Mouse (Mus musculus) stomach, embryonic 14.5 days (tissue): Measurements from ENCODE around the gene Gemin5. TPM values are rescaled to one million over a fixed set of nuclear protein-coding genes. Genes with fewer than 3 reads are reported as not detected.

Experiments
- ATAC-seq: fragments of 200-750 bp; cut with Nextera tagmentation; 2 replicates; pipeline ENCODE4 v1.8.0; 2017; ENCODE audit warnings: low read depth, moderate TSS enrichment; ENCODE audit not compliant: insufficient number of reproducible peaks, insufficient read depth, low FRiP score
- H3K27ac ChIP-seq: fragments of 300-500 bp; sonication (generic); 2 replicates; pipeline ENCODE4 v1.5.1; 2014; ENCODE audit warnings: mild to moderate bottlenecking, low read length, moderate library complexity, mixed read lengths
- H3K27me3 ChIP-seq: fragments of 300-500 bp; sonication (generic); 2 replicates; pipeline ENCODE4 v1.6.1; 2014; ENCODE audit warnings: low read length, control low read depth, mixed read lengths; ENCODE audit not compliant: control insufficient read depth, insufficient read depth
- H3K36me3 ChIP-seq: fragments of 300-500 bp; sonication (generic); 2 replicates; pipeline ENCODE4 v1.6.1; 2014; ENCODE audit warnings: mild to moderate bottlenecking, control low read depth, low read length, moderate library complexity, mixed read lengths; ENCODE audit not compliant: control insufficient read depth, insufficient read depth
- H3K4me1 ChIP-seq: fragments of 300-500 bp; sonication (generic); 2 replicates; pipeline ENCODE4 v1.6.1; 2014; ENCODE audit warnings: low read length, control low read depth, mixed read lengths; ENCODE audit not compliant: control insufficient read depth, insufficient read depth
- H3K4me2 ChIP-seq: fragments of 300-500 bp; sonication (generic); replicated peaks from 2 replicates; pipeline ENCODE4 v1.6.1; 2014; ENCODE audit warnings: low read depth, low read length, control low read depth
- H3K4me3 ChIP-seq: fragments of 300-500 bp; sonication (generic); 2 replicates; pipeline ENCODE4 v1.5.1; 2014; ENCODE audit warnings: low read depth, low read length, control low read depth
- H3K9ac ChIP-seq: fragments of 300-500 bp; sonication (generic); replicated peaks from 2 replicates; pipeline ENCODE4 v1.6.1; 2014; ENCODE audit warnings: low read depth, mild to moderate bottlenecking, control low read depth, low read length, moderate library complexity, mixed read lengths
- H3K9me3 ChIP-seq: fragments of 300-500 bp; sonication (generic); 2 replicates; pipeline ENCODE4 v1.6.1; 2016; ENCODE audit warnings: low read depth, low read length, control low read depth; ENCODE audit not compliant: control insufficient read depth
- WGBS: fragments of 180-500 bp; shearing (Covaris S2); extraction: QIAGEN DNeasy Blood & Tissue Kit; methylation state at CpG from one replicate; pipeline ENCODE4 v1.1.7; 2014; 5-methylcytosine and 5-hydroxymethylcytosine counted together
- polyA plus RNA-seq: library from polyadenylated mRNA; unstranded; fragments of >200 nt; fragmentation: Nextera tagmentation; extraction: Ambion mirVana; gene quantifications from 2 replicates; pipeline ENCODE4 v1.2.1, GENCODE M21; 2014

Gene Gemin5
- polyA plus RNA-seq, 1 experiment from 2014 or later, result 21.4 TPM

- WGBS, result 96% methylated on average over 3 of the region's 3 CpGs
- peaks cover 67% of the 10 kb centered on the region for H3K36me3 ChIP-seq
These were observed 36.3 kb downstream of the Gemin5 start for GRCm38 (mm10) chr11:58132026-58132425.

GRCm38 (mm10) chr11:58129302-58129843 is 39.0 kb downstream of the Gemin5 start:
- peaks cover 59% of the 10 kb centered on the region for H3K36me3 ChIP-seq
- H3K27me3 ChIP-seq, result no peaks in the 10 kb centered on the region
- no peaks in the 10 kb centered on the region for H3K9me3 ChIP-seq
- no peak overlapping the region for H3K9ac ChIP-seq
- H3K4me2 ChIP-seq, result no peak overlapping the region
- H3K27ac ChIP-seq, result no peak overlapping the region
- H3K4me1 ChIP-seq, result no peaks in the 10 kb centered on the region
- ATAC-seq, result no peak
- 79% methylated on average over 6 of the region's 6 CpGs for WGBS
- no peak overlapping the region for H3K4me3 ChIP-seq

More at GRCm38 (mm10) chr11:58132026-58132425, 36.3 kb downstream of the Gemin5 start:
- no peaks in the 10 kb centered on the region for H3K27me3 ChIP-seq
- H3K9ac ChIP-seq, result no peak overlapping the region
- no peak overlapping the region for H3K4me3 ChIP-seq
- no peak overlapping the region for H3K27ac ChIP-seq
- H3K4me2 ChIP-seq, result no peak overlapping the region
- no peaks in the 10 kb centered on the region for H3K9me3 ChIP-seq
- no peak for ATAC-seq
- H3K4me1 ChIP-seq, result no peaks in the 10 kb centered on the region

- Histone ChIP-seq H3K27ac (no peak overlapping the region), H3K4me3 (no peak overlapping the region), H3K4me2 (no peak overlapping the region), H3K36me3 (peaks cover 65% of the 10 kb centered on the region), H3K4me1 (no peaks in the 10 kb centered on the region), H3K27me3 (no peaks in the 10 kb centered on the region), H3K9ac (no peak overlapping the region), H3K9me3 (no peaks in the 10 kb centered on the region)
- WGBS, result 78% methylated on average over 2 of the region's 2 CpGs
- ATAC-seq, result no peak
These were observed 40.8 kb downstream of the Gemin5 start for GRCm38 (mm10) chr11:58127544-58127943.

DNA sequence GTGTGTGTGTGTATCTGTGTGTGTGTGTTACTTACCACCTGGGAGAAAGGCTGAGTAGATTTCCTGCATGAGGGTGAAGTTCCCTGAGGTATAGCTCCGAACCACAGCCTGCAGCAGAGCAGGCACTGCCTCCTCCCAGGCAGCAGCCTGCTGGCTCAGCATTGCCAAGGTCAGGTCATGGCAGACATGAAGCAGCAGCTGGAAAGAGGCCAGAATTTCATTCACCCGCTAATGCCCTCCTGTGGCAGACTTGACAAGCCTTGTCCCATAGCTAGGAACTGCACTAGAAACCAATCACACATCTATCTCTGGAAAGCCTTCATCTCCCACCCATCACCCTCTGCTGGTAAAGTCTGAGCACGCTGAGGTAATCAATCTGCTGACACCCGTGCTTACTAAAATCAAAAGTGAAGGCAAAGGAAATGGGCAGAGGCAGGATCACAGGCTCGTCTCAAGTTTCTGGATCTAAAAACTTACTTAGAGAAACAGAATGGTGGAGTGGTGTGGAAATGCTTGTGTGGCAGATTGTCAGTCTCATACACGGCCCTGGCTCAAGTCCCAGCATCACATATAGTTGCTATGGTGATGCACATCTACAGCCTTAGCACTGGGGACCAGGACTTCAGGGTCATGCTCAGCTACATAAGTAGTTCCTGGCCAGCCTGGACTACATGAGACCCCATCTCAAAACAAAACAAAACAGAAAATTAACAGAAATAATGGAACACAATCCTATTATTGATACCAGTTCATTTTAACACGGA is 41.8 kb downstream of the Gemin5 start:
- WGBS, result 66% methylated on average over 7 of the region's 7 CpGs
- ATAC-seq, result no peak

DNA sequence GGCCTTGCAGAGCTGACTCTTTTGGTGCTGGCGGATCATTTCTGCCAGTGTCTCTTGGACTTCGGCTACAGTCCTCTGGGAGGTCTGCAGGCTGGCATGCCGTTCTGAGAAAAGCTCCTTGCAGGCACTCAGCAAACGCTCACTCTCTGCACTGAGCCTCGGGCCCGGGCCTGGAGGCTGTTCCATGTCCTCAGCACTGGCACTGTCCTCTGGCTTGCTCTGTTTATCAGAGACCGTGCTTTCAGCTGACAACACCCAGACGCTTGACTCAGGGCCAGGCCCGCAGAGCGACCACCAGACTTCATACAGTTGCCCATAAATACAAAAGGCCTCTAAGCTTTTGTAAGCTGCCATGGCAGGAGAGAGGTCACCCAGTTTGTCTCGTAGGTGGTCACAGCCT is 43.3 kb downstream of the Gemin5 start:
- Histone ChIP-seq H3K9ac (no peak overlapping the region), H3K4me1 (no peaks in the 10 kb centered on the region), H3K36me3 (peaks cover 74% of the 10 kb centered on the region), H3K27ac (no peak overlapping the region), H3K4me2 (no peak overlapping the region), H3K4me3 (no peak overlapping the region), H3K27me3 (no peaks in the 10 kb centered on the region), H3K9me3 (no peaks in the 10 kb centered on the region)
- ATAC-seq, result no peak
- 80% methylated on average over 11 of the region's 11 CpGs for WGBS

More for the DNA sequence above, 41.8 kb downstream of the Gemin5 start:
- no peak overlapping the region for H3K27ac ChIP-seq
- no peak overlapping the region for H3K4me3 ChIP-seq
- H3K9me3 ChIP-seq, result no peaks in the 10 kb centered on the region
- peaks cover 65% of the 10 kb centered on the region for H3K36me3 ChIP-seq
- no peaks in the 10 kb centered on the region for H3K27me3 ChIP-seq
- no peaks in the 10 kb centered on the region for H3K4me1 ChIP-seq
- no peak overlapping the region for H3K9ac ChIP-seq
- no peak overlapping the region for H3K4me2 ChIP-seq

- H3K36me3 ChIP-seq, result peaks cover 71% of the 10 kb centered on the region
- WGBS, result 86% methylated on average over 2 of the region's 2 CpGs
These were observed 44.6 kb downstream of the Gemin5 start for GRCm38 (mm10) chr11:58123711-58124110.

DNA sequence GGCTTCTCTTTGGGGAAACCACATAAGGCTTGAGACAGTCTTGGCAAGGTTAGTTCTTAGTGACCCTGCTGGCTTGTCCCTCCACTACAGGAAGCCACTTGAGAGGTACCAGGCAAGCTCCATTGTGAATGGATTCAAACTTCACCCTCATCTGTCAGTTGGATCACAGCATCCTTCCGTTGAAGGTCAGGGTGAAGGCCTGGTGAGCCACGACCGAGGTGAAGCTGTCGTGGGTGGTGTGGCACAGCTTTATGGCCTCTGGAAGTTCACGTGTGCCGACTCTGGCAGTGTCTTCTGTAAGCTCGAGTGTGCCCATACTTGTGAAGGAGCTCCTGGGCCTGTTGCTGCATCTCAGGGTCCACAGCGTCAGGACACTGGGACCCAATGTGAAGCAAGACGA is 47.0 kb downstream of the Gemin5 start:
- Histone ChIP-seq H3K9ac (no peak overlapping the region), H3K9me3 (no peaks in the 10 kb centered on the region), H3K4me1 (no peaks in the 10 kb centered on the region), H3K4me2 (no peak overlapping the region), H3K27ac (no peak overlapping the region), H3K4me3 (no peak overlapping the region), H3K36me3 (peaks cover 76% of the 10 kb centered on the region), H3K27me3 (no peaks in the 10 kb centered on the region)
- no peak for ATAC-seq
- WGBS, result 92% methylated on average over 9 of the region's 9 CpGs

More at GRCm38 (mm10) chr11:58123711-58124110, 44.6 kb downstream of the Gemin5 start:
- ATAC-seq, result no peak
- no peaks in the 10 kb centered on the region for H3K4me1 ChIP-seq
- H3K27me3 ChIP-seq, result no peaks in the 10 kb centered on the region
- H3K4me3 ChIP-seq, result no peak overlapping the region
- no peaks in the 10 kb centered on the region for H3K9me3 ChIP-seq
- no peak overlapping the region for H3K27ac ChIP-seq
- H3K4me2 ChIP-seq, result no peak overlapping the region
- no peak overlapping the region for H3K9ac ChIP-seq

DNA sequence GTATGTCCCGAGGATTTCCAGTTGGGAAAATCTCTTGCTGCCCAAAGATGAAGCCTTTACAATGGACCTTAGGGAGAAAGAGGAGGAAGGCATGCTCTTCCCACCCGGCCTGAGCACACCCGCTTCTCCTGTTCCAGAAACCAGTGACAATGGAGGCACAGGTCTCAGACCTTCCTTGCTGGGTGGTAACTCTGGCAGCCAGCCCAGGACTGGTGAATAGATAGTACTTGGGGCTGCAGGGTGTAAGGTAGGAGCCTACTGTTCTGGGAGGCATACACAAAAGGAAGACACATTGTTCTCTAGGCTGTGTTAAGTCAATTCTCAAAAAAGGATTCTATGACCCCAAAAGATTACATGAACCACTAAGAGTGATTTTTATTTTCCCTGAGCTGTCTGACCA is 47.7 kb downstream of the Gemin5 start:
- Histone ChIP-seq H3K27me3 (no peaks in the 10 kb centered on the region), H3K4me2 (no peak overlapping the region), H3K9ac (no peak overlapping the region), H3K4me3 (no peak overlapping the region), H3K27ac (no peak overlapping the region), H3K36me3 (peaks cover 78% of the 10 kb centered on the region), H3K4me1 (no peaks in the 10 kb centered on the region), H3K9me3 (no peaks in the 10 kb centered on the region)
- ATAC-seq, result no peak
- 82% methylated on average over 3 of the region's 3 CpGs for WGBS
